Mouse (Mus musculus) liver, embryonic 14.5 days (tissue): ENCODE results near the gene Prdm16. TPM values are rescaled to one million over a fixed set of nuclear protein-coding genes. Genes with fewer than 3 reads are reported as not detected.

Source experiments
- ATAC-seq: fragments of 200-750 bp; cut with Nextera tagmentation; 2 replicates; pipeline ENCODE4 v1.8.0; 2017; ENCODE audit warnings: moderate number of reproducible peaks, mild to moderate bottlenecking, moderate library complexity; ENCODE audit not compliant: insufficient read depth
- DNase-seq, 3 experiments: peaks; one replicate each; pipeline ENCODE4 v3.0.0-alpha.2; 2012 to 2013; ENCODE audit warnings: low read depth in 3 of 3, low spot score in 3 of 3
- H3K27ac ChIP-seq: fragments of 300-500 bp; sonication (generic); 2 replicates; pipeline ENCODE4 v1.5.1; 2014; ENCODE audit warnings: moderate library complexity, mild to moderate bottlenecking, control low read depth, inconsistent platforms
- H3K27me3 ChIP-seq: fragments of 300-500 bp; sonication (generic); 2 replicates; pipeline ENCODE4 v1.6.1; 2014; ENCODE audit warnings: mild to moderate bottlenecking, low read length, moderate library complexity; ENCODE audit not compliant: control insufficient read depth, insufficient read depth
- H3K36me3 ChIP-seq: fragments of 300-500 bp; sonication (generic); replicated peaks from 2 replicates; pipeline ENCODE4 v1.6.1; 2014; ENCODE audit warnings: low read depth; ENCODE audit not compliant: control insufficient read depth, insufficient read depth
- H3K4me1 ChIP-seq, 2 experiments: fragments of 200-500 bp in 1 of 2; fragments of 300-500 bp in 1 of 2; sonication (generic) in 1 of 2; replicated peaks; 2 replicates each; pipeline ENCODE4 v1.6.1; 2012 to 2014; ENCODE audit warnings: antibody characterized with exemption in 1 of 2, inconsistent platforms in 1 of 2, low read length in 1 of 2; ENCODE audit not compliant: control insufficient read depth in 2 of 2, insufficient read depth in 2 of 2
- H3K4me2 ChIP-seq: fragments of 300-500 bp; sonication (generic); 2 replicates; pipeline ENCODE4 v1.6.1; 2014; ENCODE audit warnings: low read depth, mild to moderate bottlenecking, control low read depth, moderate library complexity
- H3K4me3 ChIP-seq, 2 experiments: fragments of 200-500 bp in 1 of 2; fragments of 300-500 bp in 1 of 2; sonication (generic) in 1 of 2; 2 replicates each; pipeline ENCODE4 v1.5.1; 2012 to 2014; ENCODE audit warnings: low read depth in 2 of 2, low read length in 2 of 2, mild to moderate bottlenecking in 2 of 2, control low read depth in 1 of 2, inconsistent platforms in 1 of 2, moderate library complexity in 1 of 2; ENCODE audit not compliant: insufficient read depth in 1 of 2
- H3K9ac ChIP-seq: fragments of 300-500 bp; sonication (generic); replicated peaks from 2 replicates; pipeline ENCODE4 v1.6.1; 2014; ENCODE audit warnings: mild to moderate bottlenecking, control low read depth, moderate library complexity
- H3K9me3 ChIP-seq: fragments of 300-500 bp; sonication (generic); 2 replicates; pipeline ENCODE4 v1.6.1; 2016; ENCODE audit warnings: low read length, mixed read lengths; ENCODE audit not compliant: control insufficient read depth
- CTCF ChIP-seq: IDR thresholded peaks from 2 replicates; pipeline ENCODE4 v1.5.1; 2016; ENCODE audit warnings: antibody characterized with exemption, low read depth, control low read depth
- EP300 ChIP-seq: IDR thresholded peaks from 2 replicates; pipeline ENCODE4 v1.6.1; 2016; ENCODE audit warnings: antibody characterized with exemption, low read depth
- WGBS: fragments of 180-500 bp; shearing (Covaris S2); extraction: QIAGEN DNeasy Blood & Tissue Kit; methylation state at CpG from one replicate; pipeline ENCODE4 v1.1.7; 2014; ENCODE audit not compliant: insufficient replicate concordance; 5-methylcytosine and 5-hydroxymethylcytosine counted together
- polyA plus RNA-seq, 2 experiments: library from polyadenylated mRNA; depleted of rRNA in 1 of 2; stranded (reverse) in 1 of 2; unstranded in 1 of 2; fragments of >200 nt; fragmentation: Nextera tagmentation in 1 of 2; extraction: Ambion mirVana in 1 of 2; gene quantifications; 2 replicates each; pipeline versions ENCODE4 v1.2.1 to v1.2.3; 2012 to 2014

Gene Prdm16
- polyA plus RNA-seq, 2 experiments: 0.70 to 0.86 TPM

DNA sequence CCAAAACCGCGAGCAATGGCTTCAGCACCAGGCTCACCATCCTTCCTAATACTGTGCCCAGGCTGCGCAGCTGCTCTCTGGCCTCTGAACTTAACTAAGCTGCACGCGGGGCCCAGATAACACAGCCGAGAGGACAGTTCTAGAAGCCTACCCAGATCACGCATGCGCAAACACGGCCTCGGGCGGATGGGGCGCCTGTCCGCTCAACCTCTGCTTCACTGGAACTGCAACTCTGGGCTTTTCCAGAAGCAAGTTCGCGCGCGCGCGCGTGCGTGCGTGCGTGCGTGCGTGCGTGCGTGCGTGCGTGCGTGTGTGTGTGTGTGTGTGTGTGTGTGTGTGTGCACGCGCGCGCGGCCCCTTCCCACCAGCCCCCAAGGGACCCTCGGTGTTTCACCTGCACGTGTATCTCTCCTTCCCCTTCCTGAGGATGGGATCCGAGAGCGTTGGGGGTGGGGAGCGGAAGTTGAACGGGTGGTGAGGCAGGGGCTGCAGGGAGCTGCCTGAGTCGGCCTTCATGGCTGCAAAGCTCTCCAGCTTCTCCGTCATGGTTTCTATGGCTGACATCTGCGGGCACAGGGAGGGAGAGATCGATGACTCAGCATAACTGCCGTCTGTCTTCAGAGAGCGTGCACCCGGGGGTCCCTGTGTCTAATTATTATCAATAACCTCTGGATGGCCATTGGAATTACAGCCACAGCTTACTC is 301.8 kb downstream of the Prdm16 start:
- ATAC-seq: peak; percentile 70
- Histone ChIP-seq H3K4me1 (no peaks in the 10 kb centered on the region; a peak in 1 of 4 replicates), H3K4me2 (peak overlapping the region; percentile 40), H3K9ac (no peak overlapping the region), H3K9me3 (no peaks in the 10 kb centered on the region), H3K27ac (no peak overlapping the region), H3K36me3 (no peaks in the 10 kb centered on the region), H3K4me3 (peak overlapping the region; percentile 23 to 40; a peak in 2 of 4 replicates), H3K27me3 (no peaks in the 10 kb centered on the region)
- WGBS: 49% methylated on average over 48 of the region's 48 CpGs
- TF ChIP-seq CTCF (no peak), EP300 (no peak)
- DNase-seq: peak; percentile 15 to 49 (median 44)

DNA sequence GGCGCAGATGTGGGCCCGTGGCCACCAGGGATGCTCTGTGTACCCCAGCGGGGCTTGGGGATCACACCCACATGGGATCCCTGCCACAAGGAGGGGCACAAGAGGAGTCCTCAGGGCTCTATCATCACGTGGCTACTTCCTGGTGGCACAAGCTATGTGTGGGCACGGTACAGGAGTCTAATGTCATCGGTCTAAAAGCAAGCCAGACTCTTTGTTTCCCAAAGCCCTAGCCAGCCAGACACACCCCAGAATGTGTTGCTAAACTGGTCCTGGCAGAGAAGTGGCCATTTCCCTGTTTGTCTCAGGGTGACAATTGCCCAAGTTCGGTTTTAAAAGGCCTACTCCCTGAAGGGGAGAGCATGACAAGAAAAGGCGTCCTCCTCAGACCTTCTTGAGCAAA is 303.4 kb downstream of the Prdm16 start:
- ATAC-seq (no peak), DNase-seq (no peak)
- H3K36me3 ChIP-seq: no peaks in the 10 kb centered on the region
- TF ChIP-seq CTCF (no peak), EP300 (no peak)
- H3K27me3 ChIP-seq: no peaks in the 10 kb centered on the region
- 66% methylated on average over 8 of the region's 8 CpGs for WGBS
- no peak overlapping the region for H3K27ac ChIP-seq
- H3K4me3 ChIP-seq: no peak overlapping the region
- no peak overlapping the region for H3K4me2 ChIP-seq
- H3K4me1 ChIP-seq: peaks cover 0 to 2% of the 10 kb centered on the region in 2 experiments; a peak in 1 of 4 replicates
- H3K9ac ChIP-seq: no peak overlapping the region
- no peaks in the 10 kb centered on the region for H3K9me3 ChIP-seq

DNA sequence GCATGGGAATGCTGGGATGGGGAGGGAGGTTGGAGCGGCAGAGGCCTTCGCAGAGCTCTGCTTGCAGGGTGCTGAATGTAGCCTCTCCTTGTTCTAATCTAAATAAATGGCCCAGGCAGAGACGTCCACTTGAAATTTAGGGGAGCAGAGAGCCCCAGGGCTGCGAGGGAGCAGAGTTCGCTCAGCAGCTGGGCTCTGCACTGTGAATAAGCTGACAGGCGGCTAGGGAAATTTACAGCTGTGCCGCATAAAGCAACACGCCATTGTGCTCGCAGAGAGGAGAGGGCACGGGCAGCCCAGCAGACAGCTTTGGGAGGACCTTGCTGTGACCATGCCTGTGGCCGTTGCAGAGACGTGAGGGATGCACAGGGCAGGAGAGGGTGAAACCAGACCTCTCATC is 305.4 kb downstream of the Prdm16 start:
- Histone ChIP-seq H3K27ac (no peak overlapping the region), H3K36me3 (no peaks in the 10 kb centered on the region), H3K27me3 (no peaks in the 10 kb centered on the region), H3K4me3 (no peak overlapping the region), H3K9ac (no peak overlapping the region), H3K4me2 (no peak overlapping the region), H3K9me3 (no peaks in the 10 kb centered on the region), H3K4me1 (peaks cover 0 to 2% of the 10 kb centered on the region in 2 experiments; a peak in 1 of 4 replicates)
- ATAC-seq (no peak), DNase-seq (no peak)
- TF ChIP-seq EP300: no peak
- TF ChIP-seq CTCF: no peak
- 66% methylated on average over 12 of the region's 12 CpGs for WGBS

DNA sequence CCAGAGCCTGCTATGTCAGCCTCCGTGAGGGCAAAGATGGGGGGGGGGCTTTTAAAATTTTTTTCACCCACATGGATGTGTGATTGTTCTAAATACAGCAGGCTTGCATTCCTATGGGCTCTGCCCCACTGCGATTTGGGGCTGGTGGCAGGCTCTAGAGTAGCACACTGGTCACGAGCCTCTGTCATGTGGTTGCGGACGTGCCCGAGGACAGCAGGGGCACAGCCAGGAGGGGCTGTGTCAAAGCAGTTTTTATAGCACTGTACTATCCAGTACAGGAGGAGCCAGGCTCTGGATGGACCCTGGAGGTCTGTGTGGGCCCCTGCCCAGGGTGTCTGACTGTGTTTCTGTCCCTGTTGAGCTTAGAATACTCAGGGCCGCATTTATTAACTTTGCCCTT is 306.7 kb downstream of the Prdm16 start:
- Histone ChIP-seq H3K4me3 (no peak overlapping the region), H3K4me2 (no peak overlapping the region), H3K4me1 (peaks cover 0 to 2% of the 10 kb centered on the region in 2 experiments; a peak in 1 of 4 replicates), H3K27me3 (no peaks in the 10 kb centered on the region), H3K36me3 (no peaks in the 10 kb centered on the region), H3K9me3 (no peaks in the 10 kb centered on the region), H3K27ac (no peak overlapping the region), H3K9ac (no peak overlapping the region)
- WGBS: 77% methylated on average over 7 of the region's 7 CpGs
- TF ChIP-seq EP300: no peak
- TF ChIP-seq CTCF: no peak
- ATAC-seq (no peak), DNase-seq (no peak)

DNA sequence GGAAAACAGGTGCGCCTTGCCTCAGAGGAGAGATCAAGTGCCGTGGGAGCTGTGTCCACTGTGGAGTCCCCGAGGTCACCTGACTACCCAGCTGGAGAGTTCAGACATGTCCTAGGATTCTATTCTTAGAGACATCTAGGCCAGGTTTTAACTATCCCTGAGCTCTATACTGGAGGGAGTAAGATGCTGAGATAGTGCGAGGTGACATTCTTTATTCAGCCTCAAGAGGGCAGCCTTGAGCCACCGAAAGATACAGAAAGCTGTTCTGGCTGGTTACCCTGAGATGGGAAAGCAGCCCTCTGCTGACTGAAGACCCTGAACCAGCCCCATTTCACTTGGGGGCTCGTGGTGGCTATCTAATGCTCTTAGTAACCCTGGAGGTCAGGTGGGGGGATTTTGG is 307.8 kb downstream of the Prdm16 start:
- Histone ChIP-seq H3K4me3 (no peak overlapping the region), H3K36me3 (no peaks in the 10 kb centered on the region), H3K9ac (no peak overlapping the region), H3K4me1 (0 out of 4 replicates have a peak, but pooled peaks cover 0 to 2% of the 10 kb centered on the region in 2 experiments), H3K4me2 (no peak overlapping the region), H3K9me3 (no peaks in the 10 kb centered on the region), H3K27ac (no peak overlapping the region), H3K27me3 (no peaks in the 10 kb centered on the region)
- peak; percentile 41 for ATAC-seq
- DNase-seq: peak; percentile 12 to 24 (median 22)
- 5% methylated on average over 6 of the region's 6 CpGs for WGBS
- TF ChIP-seq EP300 (no peak), CTCF (peak; percentile 75)
